Mouse (Mus musculus) layer of hippocampus, adult 2 months (tissue): ENCODE results near the gene Nelfb. TPM values are rescaled to one million over a fixed set of nuclear protein-coding genes. Genes with fewer than 3 reads are reported as not detected.

Source experiments
- DNase-seq, 2 experiments: peaks; one replicate each; pipeline ENCODE4 v3.0.0; 2022; ENCODE audit warnings: low spot score in 2 of 2
- H3K27ac ChIP-seq: fragments of 200-600 bp; 2 replicates; pipeline ENCODE4 v1.8.1; 2022
- H3K4me3 ChIP-seq: fragments of 200-600 bp; 2 replicates; pipeline ENCODE4 v1.8.1; 2022; ENCODE audit warnings: mild to moderate bottlenecking
- CTCF ChIP-seq: fragments of 200-600 bp; conservative IDR thresholded peaks from 2 replicates; pipeline ENCODE4 v1.8.1; 2022; ENCODE audit warnings: antibody characterized with exemption, mild to moderate bottlenecking, moderate library complexity
- total RNA-seq, 2 experiments: library from RNA; stranded (reverse); gene quantifications; 2 replicates each; pipeline ENCODE4 v1.2.3; 2021

Gene Nelfb
- total RNA-seq, 2 experiments from 2014 or later = 57.0 to 58.5 TPM

GRCm38 (mm10) chr2:25240723-25241437, 29.6 kb upstream of the Nelfb start:
- TF ChIP-seq CTCF = no peak
- H3K27ac ChIP-seq = peak overlapping the region; percentile 50

GRCm38 (mm10) chr2:25240310-25240709, 29.0 kb upstream of the Nelfb start:
- no peak for DNase-seq
- no peak for TF ChIP-seq CTCF
- Histone ChIP-seq H3K4me3 (peak overlapping the region; percentile 70), H3K27ac (peak overlapping the region; percentile 50)

More at GRCm38 (mm10) chr2:25240723-25241437, 29.6 kb upstream of the Nelfb start:
- peak; percentile 71 to 78 for DNase-seq
- peak overlapping the region; percentile 70 for H3K4me3 ChIP-seq

DNA sequence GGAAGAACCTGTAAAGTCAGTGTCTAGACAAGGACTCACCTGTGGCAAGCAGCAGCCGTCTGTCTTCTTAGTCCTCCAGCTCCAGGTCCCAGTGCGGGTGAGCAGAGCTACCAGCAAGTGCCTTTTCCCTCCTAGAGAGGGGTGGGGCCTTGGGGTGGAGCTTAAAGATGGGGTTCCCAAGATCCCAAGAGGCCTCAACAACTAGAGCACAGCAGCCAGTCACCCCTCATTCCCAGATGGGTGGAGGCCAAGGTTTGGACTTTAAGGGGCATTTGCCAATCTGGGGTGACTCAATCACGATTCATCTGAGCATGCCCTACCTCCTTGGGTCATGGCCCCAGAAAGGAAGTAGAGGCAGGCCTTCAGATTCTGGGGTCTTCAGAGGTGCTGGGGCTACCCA, 28.5 kb upstream of the Nelfb start:
- no peak overlapping the region for H3K4me3 ChIP-seq
- no peak overlapping the region for H3K27ac ChIP-seq
- DNase-seq = no peak
- TF ChIP-seq CTCF = no peak

DNA sequence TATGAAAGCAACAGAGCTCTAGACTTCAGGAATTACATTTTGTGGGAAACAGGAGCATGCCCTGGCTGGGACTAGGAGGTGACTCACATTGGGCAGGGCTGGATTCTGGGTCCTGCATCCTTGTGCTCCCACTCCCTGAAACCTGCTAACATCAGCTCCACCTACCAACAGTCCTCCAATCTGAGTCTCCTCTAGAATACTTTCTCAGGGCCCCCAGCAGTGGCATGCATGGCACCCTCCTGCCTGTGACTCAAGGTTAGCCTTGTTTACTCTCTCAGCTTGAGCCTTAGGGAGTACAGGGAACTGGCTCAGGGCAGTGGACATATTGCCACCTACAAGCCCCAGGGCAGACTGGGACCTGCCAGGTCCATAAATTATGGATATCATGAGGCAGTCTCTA, 26.8 kb upstream of the Nelfb start:
- TF ChIP-seq CTCF = no peak
- no peak for DNase-seq
- H3K27ac ChIP-seq = no peak overlapping the region
- no peak overlapping the region for H3K4me3 ChIP-seq

- Histone ChIP-seq H3K27ac (no peak overlapping the region), H3K4me3 (no peak overlapping the region)
- no peak for DNase-seq
- TF ChIP-seq CTCF = no peak
Measured at GRCm38 (mm10) chr2:25237522-25237921, 26.2 kb upstream of the Nelfb start.

GRCm38 (mm10) chr2:25236614-25237013, 25.3 kb upstream of the Nelfb start, which contains the start of gene Rnf224:
Rnf224 (minus strand) TSS chr2:25236787.
- no peak for DNase-seq
- H3K27ac ChIP-seq = no peak within 1 kb of the TSS
- TF ChIP-seq CTCF = no peak
- no peak within 1 kb of the TSS for H3K4me3 ChIP-seq

- H3K27ac ChIP-seq = no peak overlapping the region
- H3K4me3 ChIP-seq = no peak overlapping the region
- no peak for TF ChIP-seq CTCF
- no peak for DNase-seq
Measured at GRCm38 (mm10) chr2:25234551-25235220, 23.4 kb upstream of the Nelfb start.

- no peak within 1 kb of the TSS for H3K4me3 ChIP-seq
- H3K27ac ChIP-seq = no peak within 1 kb of the TSS
- no peak for TF ChIP-seq CTCF
- DNase-seq = no peak
Measured at GRCm38 (mm10) chr2:25234050-25234449, 22.8 kb upstream of the Nelfb start, which contains the start of gene Slc34a3. Slc34a3 (minus strand) TSS chr2:25234364.

GRCm38 (mm10) chr2:25233421-25233820, 22.1 kb upstream of the Nelfb start:
- no peak for DNase-seq
- TF ChIP-seq CTCF = no peak
- Histone ChIP-seq H3K27ac (no peak overlapping the region), H3K4me3 (no peak overlapping the region)

GRCm38 (mm10) chr2:25231038-25231437, 19.7 kb upstream of the Nelfb start:
- Histone ChIP-seq H3K27ac (no peak overlapping the region), H3K4me3 (no peak overlapping the region)
- DNase-seq = no peak
- no peak for TF ChIP-seq CTCF

DNA sequence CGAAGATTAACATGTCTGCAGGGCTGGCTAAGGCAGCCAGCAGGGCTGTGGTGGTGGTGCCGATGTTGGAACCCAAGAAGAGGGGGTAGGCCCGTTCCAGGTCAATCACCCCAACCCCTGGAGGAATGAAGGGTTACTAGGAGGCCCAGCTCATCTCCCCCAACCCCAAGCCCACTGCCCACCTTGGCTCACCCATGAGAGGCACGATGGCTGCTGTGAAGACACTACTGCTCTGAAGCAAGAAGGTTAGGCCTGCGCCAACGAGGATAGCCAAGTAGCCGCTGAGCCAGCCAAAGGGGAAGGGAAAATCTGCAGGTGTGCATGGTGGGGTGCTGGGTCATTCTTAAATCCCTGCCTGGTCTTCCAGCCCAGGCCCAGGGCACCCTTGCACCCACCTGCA, 19.3 kb upstream of the Nelfb start:
- Histone ChIP-seq H3K27ac (no peak overlapping the region), H3K4me3 (no peak overlapping the region)
- no peak for DNase-seq
- no peak for TF ChIP-seq CTCF

- no peak for DNase-seq
- TF ChIP-seq CTCF = no peak
- Histone ChIP-seq H3K4me3 (no peak overlapping the region), H3K27ac (peak overlapping the region; percentile 98; the same call in 1 of the 2 replicates)
Measured at GRCm38 (mm10) chr2:25229582-25229981, 18.3 kb upstream of the Nelfb start.

GRCm38 (mm10) chr2:25228995-25229530, 17.8 kb upstream of the Nelfb start:
- peak overlapping the region; percentile 45; the same call in 1 of the 2 replicates for H3K4me3 ChIP-seq
- TF ChIP-seq CTCF = no peak
- peak overlapping the region; percentile 98 for H3K27ac ChIP-seq
- no peak for DNase-seq
